Mouse (Mus musculus): ENCODE measurements around the gene Atxn7l3. TPM values are rescaled to one million over a fixed set of nuclear protein-coding genes. Genes with fewer than 3 reads are reported as not detected.

Gene Atxn7l3
- 24.4 and 29.9 TPM in 2 replicates for total RNA-seq (2014; fragmentation: Nextera tagmentation)
- total RNA-seq (2017) = 24.0 and 24.7 TPM in 2 replicates
- 60.0 and 65.2 TPM in 2 replicates for polyA plus RNA-seq (2012)

GRCm38 (mm10) chr11:102296491-102297472, at the start of gene Atxn7l3:
Gene Atxn7l3 (minus strand): TSS chr11:102296631.
- peaks cover 41% of the 10 kb centered on the region for H3K4me1 ChIP-seq (ENCODE audit: insufficient read depth, low read depth, low read length)
- no peaks in the 10 kb centered on the region for H3K9me3 ChIP-seq (replicated peaks)
- TF ChIP-seq GATA1 (IDR thresholded peaks at IDR 0.05; ENCODE audit: borderline replicate concordance, low read length) (no peak), CTCF (IDR thresholded peaks at IDR 0.05; ENCODE audit: low read depth, low read length) (no peak), POLR2AphosphoS5 (IDR thresholded peaks at IDR 0.05; ENCODE audit: insufficient replicate concordance, low read depth, low read length) (no peak), TAL1 (conservative IDR thresholded peaks at IDR 0.05; ENCODE audit: low read depth, low read length) (no peak), GATA2 (IDR thresholded peaks at IDR 0.05; ENCODE audit: borderline replicate concordance, low read depth, low read length) (no peak)
- peak within 1 kb of the TSS; percentile 88 for H3K4me3 ChIP-seq (ENCODE audit: low read depth, low read length)
- H3K36me3 ChIP-seq (replicated peaks) = peaks cover 34% of the 10 kb centered on the region
- peak; percentile 97 for DNase-seq (ENCODE audit: low spot score)
- peak; percentile 88 for ATAC-seq (ENCODE audit: extremely low read depth, insufficient number of reproducible peaks, low FRiP score, poor library complexity, severe bottlenecking)
- H3K27me3 ChIP-seq (ENCODE audit: insufficient read depth, low read length) = no peaks in the 10 kb centered on the region

- DNase-seq (ENCODE audit: low spot score) (no peak), ATAC-seq (ENCODE audit: extremely low read depth, insufficient number of reproducible peaks, low FRiP score, poor library complexity, severe bottlenecking) (no peak)
- Histone ChIP-seq H3K27me3 (ENCODE audit: insufficient read depth, low read length) (peaks cover 65% of the 10 kb centered on the region), H3K36me3 (replicated peaks) (no peaks in the 10 kb centered on the region), H3K4me1 (ENCODE audit: insufficient read depth, low read depth, low read length) (peaks cover 5% of the 10 kb centered on the region; the same call in 1 of the 2 replicates), H3K9me3 (replicated peaks) (peaks cover 3% of the 10 kb centered on the region), H3K4me3 (ENCODE audit: low read depth, low read length) (no peak overlapping the region)
- TF ChIP-seq TAL1 (conservative IDR thresholded peaks at IDR 0.05; ENCODE audit: low read depth, low read length) = no peak
- TF ChIP-seq CTCF (IDR thresholded peaks at IDR 0.05; ENCODE audit: low read depth, low read length) = no peak
These were observed 48.0 kb upstream of the Atxn7l3 start for GRCm38 (mm10) chr11:102344458-102344857.

- Histone ChIP-seq H3K9me3 (replicated peaks) (peaks cover 3% of the 10 kb centered on the region), H3K27me3 (ENCODE audit: insufficient read depth, low read length) (peaks cover 64% of the 10 kb centered on the region), H3K4me3 (ENCODE audit: low read depth, low read length) (no peak overlapping the region), H3K4me1 (ENCODE audit: insufficient read depth, low read depth, low read length) (peaks cover 5% of the 10 kb centered on the region; the same call in 1 of the 2 replicates), H3K36me3 (replicated peaks) (no peaks in the 10 kb centered on the region)
- DNase-seq (ENCODE audit: low spot score) (no peak), ATAC-seq (ENCODE audit: extremely low read depth, insufficient number of reproducible peaks, low FRiP score, poor library complexity, severe bottlenecking) (no peak)
- TF ChIP-seq GATA2 (IDR thresholded peaks at IDR 0.05; ENCODE audit: borderline replicate concordance, low read depth, low read length) (no peak), GATA1 (IDR thresholded peaks at IDR 0.05; ENCODE audit: borderline replicate concordance, low read length) (no peak), POLR2AphosphoS5 (IDR thresholded peaks at IDR 0.05; ENCODE audit: insufficient replicate concordance, low read depth, low read length) (no peak), TAL1 (conservative IDR thresholded peaks at IDR 0.05; ENCODE audit: low read depth, low read length) (no peak), CTCF (IDR thresholded peaks at IDR 0.05; ENCODE audit: low read depth, low read length) (no peak)
These were observed 46.3 kb upstream of the Atxn7l3 start for GRCm38 (mm10) chr11:102342742-102343141.

GRCm38 (mm10) chr11:102341101-102341500, 44.7 kb upstream of the Atxn7l3 start:
- DNase-seq (ENCODE audit: low spot score) (no peak), ATAC-seq (ENCODE audit: extremely low read depth, insufficient number of reproducible peaks, low FRiP score, poor library complexity, severe bottlenecking) (no peak)
- TF ChIP-seq GATA1 (IDR thresholded peaks at IDR 0.05; ENCODE audit: borderline replicate concordance, low read length) = no peak
- TF ChIP-seq CTCF (IDR thresholded peaks at IDR 0.05; ENCODE audit: low read depth, low read length) = no peak
- TF ChIP-seq GATA2 (IDR thresholded peaks at IDR 0.05; ENCODE audit: borderline replicate concordance, low read depth, low read length) = no peak
- no peak for TF ChIP-seq POLR2AphosphoS5 (IDR thresholded peaks at IDR 0.05; ENCODE audit: insufficient replicate concordance, low read depth, low read length)
- TF ChIP-seq TAL1 (conservative IDR thresholded peaks at IDR 0.05; ENCODE audit: low read depth, low read length) = no peak
- peaks cover 5% of the 10 kb centered on the region; the same call in 1 of the 2 replicates for H3K4me1 ChIP-seq (ENCODE audit: insufficient read depth, low read depth, low read length)
- H3K4me3 ChIP-seq (ENCODE audit: low read depth, low read length) = no peak overlapping the region
- H3K9me3 ChIP-seq (replicated peaks) = peaks cover 3% of the 10 kb centered on the region
- H3K27me3 ChIP-seq (ENCODE audit: insufficient read depth, low read length) = peaks cover 63% of the 10 kb centered on the region
- H3K36me3 ChIP-seq (replicated peaks) = no peaks in the 10 kb centered on the region

GRCm38 (mm10) chr11:102339624-102340023, 43.2 kb upstream of the Atxn7l3 start:
- no peak overlapping the region for H3K4me3 ChIP-seq (ENCODE audit: low read depth, low read length)
- DNase-seq (ENCODE audit: low spot score) (no peak), ATAC-seq (ENCODE audit: extremely low read depth, insufficient number of reproducible peaks, low FRiP score, poor library complexity, severe bottlenecking) (no peak)
- peaks cover 65% of the 10 kb centered on the region for H3K27me3 ChIP-seq (ENCODE audit: insufficient read depth, low read length)
- no peaks in the 10 kb centered on the region for H3K36me3 ChIP-seq (replicated peaks)
- TF ChIP-seq CTCF (IDR thresholded peaks at IDR 0.05; ENCODE audit: low read depth, low read length) (0 out of 2 replicates have a peak, but pooled peaks have one; percentile 13), TAL1 (conservative IDR thresholded peaks at IDR 0.05; ENCODE audit: low read depth, low read length) (no peak), POLR2AphosphoS5 (IDR thresholded peaks at IDR 0.05; ENCODE audit: insufficient replicate concordance, low read depth, low read length) (no peak)
- peaks cover 3% of the 10 kb centered on the region for H3K9me3 ChIP-seq (replicated peaks)
- peaks cover 5% of the 10 kb centered on the region; the same call in 1 of the 2 replicates for H3K4me1 ChIP-seq (ENCODE audit: insufficient read depth, low read depth, low read length)

GRCm38 (mm10) chr11:102339195-102339594, 42.8 kb upstream of the Atxn7l3 start:
- ATAC-seq (ENCODE audit: extremely low read depth, insufficient number of reproducible peaks, low FRiP score, poor library complexity, severe bottlenecking) (no peak), DNase-seq (ENCODE audit: low spot score) (no peak)
- H3K36me3 ChIP-seq (replicated peaks) = no peaks in the 10 kb centered on the region
- TF ChIP-seq TAL1 (conservative IDR thresholded peaks at IDR 0.05; ENCODE audit: low read depth, low read length) (no peak), CTCF (IDR thresholded peaks at IDR 0.05; ENCODE audit: low read depth, low read length) (no peak), GATA1 (IDR thresholded peaks at IDR 0.05; ENCODE audit: borderline replicate concordance, low read length) (no peak), POLR2AphosphoS5 (IDR thresholded peaks at IDR 0.05; ENCODE audit: insufficient replicate concordance, low read depth, low read length) (no peak), GATA2 (IDR thresholded peaks at IDR 0.05; ENCODE audit: borderline replicate concordance, low read depth, low read length) (no peak)
- H3K9me3 ChIP-seq (replicated peaks) = peaks cover 3% of the 10 kb centered on the region
- H3K27me3 ChIP-seq (ENCODE audit: insufficient read depth, low read length) = peaks cover 62% of the 10 kb centered on the region
- H3K4me3 ChIP-seq (ENCODE audit: low read depth, low read length) = no peak overlapping the region
- peaks cover 5% of the 10 kb centered on the region; the same call in 1 of the 2 replicates for H3K4me1 ChIP-seq (ENCODE audit: insufficient read depth, low read depth, low read length)
